Mouse (Mus musculus): ENCODE measurements at regions not wholly inside any gene's neighbourhood (a gene's known extent, or its start where the extent isn't known, plus 50 kb on each side); places are given as distances from the start of the nearest gene placed in this dataset.

GRCm38 (mm10) chr14:102396036-102396734, 586.3 kb downstream of the Kctd12 start:
- no peaks in the 10 kb centered on the region for H3K36me3 ChIP-seq (ENCODE audit: control insufficient read depth, insufficient read depth, low read length)
- H3K27me3 ChIP-seq (ENCODE audit: control insufficient read depth, insufficient read depth, low read length) = no peaks in the 10 kb centered on the region
- no peak for DNase-seq
- no peak for TF ChIP-seq CTCF (IDR thresholded peaks at IDR 0.05; ENCODE audit: borderline replicate concordance, control insufficient read depth, extremely low read depth, insufficient read depth, low read length, poor library complexity)
- TF ChIP-seq POLR2A (IDR thresholded peaks at IDR 0.05; ENCODE audit: control insufficient read depth, extremely low read depth, insufficient read depth, low read length, poor library complexity) = no peak
- H3K4me1 ChIP-seq (replicated peaks; ENCODE audit: control insufficient read depth, insufficient read depth, low read length) = no peaks in the 10 kb centered on the region
- no peak overlapping the region for H3K27ac ChIP-seq (ENCODE audit: control insufficient read depth, insufficient read depth, low read length)
- WGBS = 80% methylated on average over 7 of the region's 7 CpGs
- no peak overlapping the region for H3K4me3 ChIP-seq (ENCODE audit: control insufficient read depth, insufficient read depth, low read length)

- no peaks in the 10 kb centered on the region for H3K36me3 ChIP-seq (ENCODE audit: control insufficient read depth, insufficient read depth, low read length)
- H3K4me1 ChIP-seq (replicated peaks; ENCODE audit: control insufficient read depth, insufficient read depth, low read length) = no peaks in the 10 kb centered on the region
- H3K27ac ChIP-seq (ENCODE audit: control insufficient read depth, insufficient read depth, low read length) = no peak overlapping the region
- no peaks in the 10 kb centered on the region for H3K27me3 ChIP-seq (ENCODE audit: control insufficient read depth, insufficient read depth, low read length)
- no peak for DNase-seq
- H3K4me3 ChIP-seq (ENCODE audit: control insufficient read depth, insufficient read depth, low read length) = no peak overlapping the region
- 88% methylated on average over 3 of the region's 3 CpGs for WGBS
- TF ChIP-seq CTCF (IDR thresholded peaks at IDR 0.05; ENCODE audit: borderline replicate concordance, control insufficient read depth, extremely low read depth, insufficient read depth, low read length, poor library complexity) (no peak), POLR2A (IDR thresholded peaks at IDR 0.05; ENCODE audit: control insufficient read depth, extremely low read depth, insufficient read depth, low read length, poor library complexity) (no peak)
Measured at GRCm38 (mm10) chr14:102392351-102392750, 590.1 kb downstream of the Kctd12 start.

GRCm38 (mm10) chr14:102372994-102373567, 609.4 kb downstream of the Kctd12 start:
- Histone ChIP-seq H3K36me3 (ENCODE audit: control insufficient read depth, insufficient read depth, low read length) (no peaks in the 10 kb centered on the region), H3K4me1 (replicated peaks; ENCODE audit: control insufficient read depth, insufficient read depth, low read length) (no peaks in the 10 kb centered on the region), H3K27ac (ENCODE audit: control insufficient read depth, insufficient read depth, low read length) (no peak overlapping the region), H3K27me3 (ENCODE audit: control insufficient read depth, insufficient read depth, low read length) (no peaks in the 10 kb centered on the region), H3K4me3 (ENCODE audit: control insufficient read depth, insufficient read depth, low read length) (no peak overlapping the region)
- no peak for DNase-seq
- TF ChIP-seq CTCF (IDR thresholded peaks at IDR 0.05; ENCODE audit: borderline replicate concordance, control insufficient read depth, extremely low read depth, insufficient read depth, low read length, poor library complexity) (no peak), POLR2A (IDR thresholded peaks at IDR 0.05; ENCODE audit: control insufficient read depth, extremely low read depth, insufficient read depth, low read length, poor library complexity) (no peak)
- 93% methylated on average over 5 of the region's 5 CpGs for WGBS

DNA sequence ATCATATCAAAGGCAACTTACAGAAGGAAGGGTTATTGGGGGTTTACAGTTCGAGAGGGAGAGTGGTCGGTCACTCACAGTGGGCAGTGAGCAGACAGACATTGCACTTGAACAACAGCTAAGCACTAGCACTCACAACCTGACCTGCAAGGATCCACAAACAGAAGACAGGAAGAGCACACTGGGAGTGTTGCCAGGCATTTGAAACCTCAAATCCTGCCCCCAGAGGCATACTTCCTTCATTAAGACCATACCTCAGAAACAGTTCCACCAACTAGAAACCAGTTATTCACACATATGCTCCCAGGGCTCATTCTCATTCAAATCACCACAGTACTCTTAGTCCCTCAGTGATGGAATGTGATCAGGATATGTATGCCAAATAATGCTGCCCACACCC, 620.8 kb downstream of the Kctd12 start:
- Histone ChIP-seq H3K36me3 (ENCODE audit: control insufficient read depth, insufficient read depth, low read length) (no peaks in the 10 kb centered on the region), H3K27ac (ENCODE audit: control insufficient read depth, insufficient read depth, low read length) (no peak overlapping the region), H3K4me3 (ENCODE audit: control insufficient read depth, insufficient read depth, low read length) (no peak overlapping the region), H3K4me1 (replicated peaks; ENCODE audit: control insufficient read depth, insufficient read depth, low read length) (no peaks in the 10 kb centered on the region), H3K27me3 (ENCODE audit: control insufficient read depth, insufficient read depth, low read length) (no peaks in the 10 kb centered on the region)
- 49% methylated on average over 2 of the region's 2 CpGs for WGBS
- no peak for TF ChIP-seq POLR2A (IDR thresholded peaks at IDR 0.05; ENCODE audit: control insufficient read depth, extremely low read depth, insufficient read depth, low read length, poor library complexity)
- no peak for TF ChIP-seq CTCF (IDR thresholded peaks at IDR 0.05; ENCODE audit: borderline replicate concordance, control insufficient read depth, extremely low read depth, insufficient read depth, low read length, poor library complexity)
- DNase-seq = no peak

- DNase-seq = no peak
- Histone ChIP-seq H3K27ac (ENCODE audit: control insufficient read depth, insufficient read depth, low read length) (no peak overlapping the region), H3K36me3 (ENCODE audit: control insufficient read depth, insufficient read depth, low read length) (no peaks in the 10 kb centered on the region), H3K27me3 (ENCODE audit: control insufficient read depth, insufficient read depth, low read length) (no peaks in the 10 kb centered on the region), H3K4me1 (replicated peaks; ENCODE audit: control insufficient read depth, insufficient read depth, low read length) (no peaks in the 10 kb centered on the region), H3K4me3 (ENCODE audit: control insufficient read depth, insufficient read depth, low read length) (no peak overlapping the region)
- TF ChIP-seq POLR2A (IDR thresholded peaks at IDR 0.05; ENCODE audit: control insufficient read depth, extremely low read depth, insufficient read depth, low read length, poor library complexity) (no peak), CTCF (IDR thresholded peaks at IDR 0.05; ENCODE audit: borderline replicate concordance, control insufficient read depth, extremely low read depth, insufficient read depth, low read length, poor library complexity) (no peak)
Measured at GRCm38 (mm10) chr14:102329409-102329808, 599.7 kb downstream of the Lmo7 start.

DNA sequence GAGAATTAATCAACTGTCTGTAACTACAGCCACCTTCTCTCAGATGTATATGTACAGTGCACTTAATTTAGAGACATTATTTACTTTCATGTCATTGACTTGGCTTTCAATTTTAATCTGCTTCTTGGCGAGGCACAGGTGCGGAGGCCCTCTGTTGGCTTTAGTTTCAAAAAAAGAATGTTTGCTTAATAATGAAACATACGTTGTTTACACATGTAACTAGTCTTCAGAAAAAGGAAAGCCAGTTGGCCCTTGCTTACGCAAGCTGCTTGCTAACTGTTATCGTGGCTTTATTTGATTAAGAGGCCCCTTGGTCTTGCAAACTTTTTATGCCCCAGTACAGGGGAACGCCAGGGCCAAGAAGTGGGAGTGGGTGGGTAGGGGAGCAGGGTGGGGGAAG, 576.6 kb downstream of the Lmo7 start:
- Histone ChIP-seq H3K27ac (ENCODE audit: control insufficient read depth, insufficient read depth, low read length) (no peak overlapping the region), H3K4me3 (ENCODE audit: control insufficient read depth, insufficient read depth, low read length) (no peak overlapping the region), H3K4me1 (replicated peaks; ENCODE audit: control insufficient read depth, insufficient read depth, low read length) (no peaks in the 10 kb centered on the region), H3K27me3 (ENCODE audit: control insufficient read depth, insufficient read depth, low read length) (no peaks in the 10 kb centered on the region), H3K36me3 (ENCODE audit: control insufficient read depth, insufficient read depth, low read length) (no peaks in the 10 kb centered on the region)
- 93% methylated on average over 6 of the region's 6 CpGs for WGBS
- TF ChIP-seq CTCF (IDR thresholded peaks at IDR 0.05; ENCODE audit: borderline replicate concordance, control insufficient read depth, extremely low read depth, insufficient read depth, low read length, poor library complexity) = no peak
- no peak for TF ChIP-seq POLR2A (IDR thresholded peaks at IDR 0.05; ENCODE audit: control insufficient read depth, extremely low read depth, insufficient read depth, low read length, poor library complexity)
- DNase-seq = no peak

All from thymus, adult 2 months (tissue).